Mouse (Mus musculus) heart, adult 8-10 months (tissue): ENCODE data around the gene Il1rl2. TPM values are rescaled to one million over a fixed set of nuclear protein-coding genes. Genes with fewer than 3 reads are reported as not detected.

ENCODE experiments used
- DNase-seq: peaks from one replicate; pipeline ENCODE4 v3.0.0; 2022; ENCODE audit warnings: low spot score
- total RNA-seq, 4 experiments: library from RNA; stranded (reverse); gene quantifications; 2 replicates each; pipeline ENCODE4 v1.2.4; 2022

Il1rl2 gene
- total RNA-seq, 4 experiments from 2014 or later: 0.60 to 1.7 (median 1.2) TPM

DNA sequence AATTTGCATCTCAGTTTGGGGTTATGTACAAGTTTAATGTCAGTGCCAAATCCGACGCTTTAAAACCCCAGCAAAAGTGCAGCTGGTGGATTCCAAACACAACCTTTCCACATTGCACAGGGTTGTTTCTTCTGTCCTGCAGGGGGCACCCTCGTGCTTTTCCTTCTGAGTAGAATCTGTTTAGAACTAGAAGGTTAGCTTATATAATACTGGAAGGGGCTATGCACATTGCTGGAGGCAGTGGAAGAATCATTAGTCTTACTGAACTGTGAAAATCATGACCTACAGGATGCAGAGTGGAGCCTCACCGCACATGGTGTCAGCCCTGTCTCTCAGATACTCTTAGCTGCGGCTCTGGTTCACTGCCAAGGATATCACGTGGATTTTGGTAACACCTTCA lies 55.7 kb downstream of the Il1rl2 start:
- no peak for DNase-seq

GRCm38 (mm10) chr1:40380990-40381389 lies 56.6 kb downstream of the Il1rl2 start:
- no peak for DNase-seq

DNA sequence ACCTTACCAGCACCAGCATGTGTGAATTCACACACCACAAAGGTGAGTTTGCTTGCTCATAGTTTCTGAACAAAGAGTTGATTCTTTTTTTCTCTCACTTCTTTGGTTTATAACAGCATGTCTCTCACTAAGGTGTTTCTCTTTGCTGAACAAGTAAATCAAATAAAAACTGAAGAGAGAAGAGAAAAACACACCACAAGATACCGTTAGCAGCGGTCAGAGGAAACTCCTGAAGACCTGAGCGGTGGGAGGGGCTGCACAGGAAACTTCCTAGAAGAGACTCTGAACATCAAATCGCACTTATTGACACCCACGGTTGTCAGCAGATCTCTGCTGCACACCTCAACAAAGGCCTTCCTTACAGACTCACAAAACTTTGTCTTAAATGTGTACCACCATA lies 58.4 kb downstream of the Il1rl2 start:
- DNase-seq: no peak

GRCm38 (mm10) chr1:40384931-40385545 lies 60.6 kb downstream of the Il1rl2 start:
- DNase-seq: no peak

GRCm38 (mm10) chr1:40391374-40391773 lies 67.0 kb downstream of the Il1rl2 start:
- DNase-seq: no peak

DNA sequence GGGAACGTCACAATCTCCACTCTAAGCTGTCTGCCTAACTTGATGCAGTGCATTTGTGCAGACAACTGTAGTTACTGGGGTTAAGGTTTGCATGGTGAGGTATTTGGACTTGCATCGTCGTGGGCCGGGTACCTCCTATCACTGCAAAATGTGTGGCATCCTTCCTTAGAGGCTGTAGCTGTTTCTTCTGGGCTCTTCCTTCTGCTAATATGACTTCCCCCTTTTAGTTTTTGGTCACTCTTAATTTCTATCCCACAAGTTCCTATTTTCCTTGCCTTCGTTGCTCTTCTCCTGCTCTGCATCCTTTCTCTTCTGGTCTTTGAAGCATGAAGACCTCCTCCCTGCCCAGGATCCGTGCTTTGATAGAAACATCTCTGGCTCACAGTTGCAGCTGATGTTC lies 68.1 kb downstream of the Il1rl2 start:
- no peak for DNase-seq

GRCm38 (mm10) chr1:40393214-40393613 lies 68.8 kb downstream of the Il1rl2 start:
- DNase-seq: no peak

DNA sequence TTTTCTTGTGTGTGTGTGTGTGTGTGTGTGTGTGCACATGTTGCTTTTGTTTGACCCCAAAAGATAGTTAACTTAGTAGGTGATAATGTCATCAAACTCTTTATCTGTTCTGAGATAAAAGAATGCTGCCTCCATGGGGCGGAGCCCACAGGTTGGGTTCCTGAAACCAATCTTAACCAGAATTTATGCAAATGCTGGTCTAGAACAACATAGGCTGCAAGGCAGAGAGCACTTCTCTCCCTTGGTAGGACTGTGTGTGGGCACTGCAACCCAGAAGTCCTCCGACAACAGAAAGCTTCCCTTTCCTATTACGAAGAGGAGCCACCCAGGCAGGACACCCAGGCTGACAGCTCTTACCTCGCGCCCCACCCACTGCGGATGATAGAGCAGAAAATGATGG lies 75.2 kb downstream of the Il1rl2 start:
- no peak for DNase-seq

- DNase-seq: peak; percentile 12
Measured at GRCm38 (mm10) chr1:40404682-40405081, 80.3 kb downstream of the Il1rl2 start.

- DNase-seq: peak; percentile 9
Measured at GRCm38 (mm10) chr1:40409882-40410281, 85.5 kb downstream of the Il1rl2 start.

GRCm38 (mm10) chr1:40413039-40413438 lies 88.6 kb downstream of the Il1rl2 start:
- no peak for DNase-seq

- no peak for DNase-seq
Measured at GRCm38 (mm10) chr1:40414276-40414675, 89.9 kb downstream of the Il1rl2 start.

DNA sequence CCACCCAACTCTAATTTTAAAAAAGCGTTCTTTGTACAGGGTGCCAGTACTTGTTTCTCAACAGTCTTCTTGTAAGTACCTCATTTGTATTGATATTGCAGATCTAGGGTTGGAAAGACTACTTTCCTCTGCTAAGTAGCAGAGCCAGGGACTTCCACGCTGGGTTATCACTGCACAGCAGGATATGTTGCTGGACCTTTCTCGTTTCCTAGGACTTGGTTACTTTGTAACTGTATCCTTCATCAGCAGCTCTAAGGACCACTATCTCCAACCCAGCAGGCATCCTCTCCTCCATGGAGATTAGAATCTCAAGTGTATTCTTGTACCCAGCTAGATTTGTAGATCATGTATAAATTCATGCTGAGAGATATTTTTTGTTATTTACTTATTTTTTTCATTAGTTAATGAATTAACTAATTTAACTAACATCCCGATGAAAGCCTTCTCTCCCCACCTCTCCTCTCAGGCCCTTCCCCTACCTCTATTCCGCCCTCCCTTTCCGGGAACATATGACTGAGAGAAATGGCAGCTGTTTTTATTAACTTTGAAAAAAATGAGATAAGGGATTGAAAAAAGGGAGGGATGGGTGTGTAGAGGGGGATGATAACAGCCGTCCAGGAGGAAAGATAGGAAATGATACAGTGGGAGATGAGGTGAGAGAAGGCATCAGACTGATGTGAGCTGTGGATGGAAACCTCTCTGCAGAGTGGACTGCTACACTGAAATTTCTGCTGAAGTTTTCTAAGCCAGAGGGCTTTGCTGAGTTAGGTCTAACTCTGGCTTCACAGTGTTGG lies 90.7 kb downstream of the Il1rl2 start:
- DNase-seq: peak; percentile 5

- DNase-seq: no peak
Measured at GRCm38 (mm10) chr1:40417034-40417433, 92.6 kb downstream of the Il1rl2 start.

Other genes starting within 250 kb of the Il1rl2 start
- gene Il1r1, start 99.5 kb upstream of the Il1rl2 start, total RNA-seq: 1 to 10 TPM; 4.2 to 5.4 (median 5.1) TPM
- gene Il1rl1, start 105.0 kb downstream of the Il1rl2 start, total RNA-seq: 1 to 10 TPM in 1 of 4 experiments, under 1 TPM in 3; 0.37 to 1.6 (median 0.87) TPM
- 1 to 10 TPM in 1 of 4 experiments, under 1 TPM in 3; 0.19 to 1.9 (median 0.39) TPM for gene Il18r1, start 140.9 kb downstream of the Il1rl2 start, total RNA-seq
- under 1 TPM in 1 of 4 experiments, not detected in 3; 0.20 TPM for gene Il18rap, start 190.8 kb downstream of the Il1rl2 start, total RNA-seq